Mouse (Mus musculus): Measurements from ENCODE around the gene 2310057J18Rik.
"Not testable (repeated sequence)": the region's sequence is repeated elsewhere in the genome, so short reads cannot be mapped to it uniquely, and the experiment has no call there.

The 2310057J18Rik gene

DNA sequence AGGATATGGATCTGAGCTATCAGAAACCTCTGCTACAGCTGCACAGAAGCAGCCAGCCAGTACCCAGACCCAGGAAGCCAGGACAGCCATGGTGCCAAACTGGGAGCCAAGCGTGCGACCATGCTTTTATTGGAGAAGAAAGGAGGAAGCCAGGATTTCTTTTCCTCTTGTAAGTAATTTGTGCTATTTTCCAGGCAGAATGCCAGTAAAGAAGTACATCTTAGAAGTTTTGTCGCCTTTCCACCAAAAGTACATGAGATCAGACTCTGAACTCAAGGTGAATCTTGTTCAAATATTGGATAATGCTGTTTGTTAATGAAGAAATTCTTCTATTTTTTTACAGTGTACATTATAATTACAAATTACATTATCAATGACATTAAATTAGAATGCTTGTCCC lies at the start of gene 2310057J18Rik:
TSS of gene 2310057J18Rik (minus strand) at position 101 of the 400 bp plus-strand sequence.
- DNase-seq (ENCODE audit: low read depth, low spot score), result no peak

DNA sequence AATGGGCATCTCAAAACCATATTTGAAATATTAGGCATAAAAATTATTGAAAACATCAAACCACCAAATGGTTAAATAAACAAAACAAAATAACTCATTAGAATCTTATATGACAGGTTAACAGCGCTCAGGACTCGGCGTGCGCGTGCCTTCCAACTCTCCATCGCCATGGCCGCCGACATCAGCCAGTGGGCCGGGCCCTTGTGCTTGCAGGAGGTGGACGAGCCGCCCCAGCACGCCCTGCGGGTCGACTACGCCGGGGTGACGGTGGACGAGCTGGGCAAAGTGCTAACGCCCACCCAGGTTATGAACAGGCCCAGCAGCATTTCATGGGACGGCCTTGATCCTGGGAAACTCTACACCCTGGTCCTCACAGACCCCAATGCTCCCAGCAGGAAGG lies 43.9 kb upstream of the 2310057J18Rik start:
- not testable (repeated sequence) for DNase-seq (ENCODE audit: low read depth, low spot score)

DNA sequence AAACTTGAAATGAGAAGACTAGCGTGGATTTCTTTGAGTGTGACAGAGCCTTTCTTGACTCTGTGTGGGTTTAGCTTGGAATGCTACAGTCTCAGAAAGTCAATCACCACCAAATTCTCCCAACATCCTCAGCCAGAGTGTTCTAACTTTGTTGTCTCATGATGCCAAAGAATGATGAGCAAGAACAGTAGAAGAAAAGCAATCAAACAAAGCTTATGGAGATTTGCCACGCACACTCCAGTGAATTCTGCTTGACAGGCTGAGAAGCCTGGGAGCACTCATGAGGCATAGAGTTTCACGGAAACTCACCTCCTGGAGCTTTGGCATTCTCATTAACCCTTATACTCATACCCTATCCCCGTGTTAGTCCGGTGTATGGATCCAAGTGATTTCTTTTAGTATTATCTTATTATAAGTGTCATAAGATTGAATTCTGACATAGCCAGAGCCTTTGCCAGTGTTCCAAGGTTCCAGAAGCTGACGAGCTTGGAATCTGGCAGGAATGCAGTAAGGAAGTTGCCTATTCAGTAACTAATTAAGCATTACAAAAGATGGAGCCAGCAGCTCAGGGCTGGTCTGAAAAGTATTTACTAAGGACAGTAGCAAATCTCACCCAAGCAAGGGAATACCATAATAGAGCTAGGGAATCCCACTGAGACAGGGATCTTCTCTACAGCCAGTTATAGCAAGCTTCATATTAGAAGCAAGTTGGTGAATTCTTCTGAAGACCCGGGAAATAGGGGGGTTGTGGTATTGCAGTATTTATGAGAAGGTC lies 33.6 kb upstream of the 2310057J18Rik start:
- no peak for DNase-seq (ENCODE audit: low read depth, low spot score)

DNA sequence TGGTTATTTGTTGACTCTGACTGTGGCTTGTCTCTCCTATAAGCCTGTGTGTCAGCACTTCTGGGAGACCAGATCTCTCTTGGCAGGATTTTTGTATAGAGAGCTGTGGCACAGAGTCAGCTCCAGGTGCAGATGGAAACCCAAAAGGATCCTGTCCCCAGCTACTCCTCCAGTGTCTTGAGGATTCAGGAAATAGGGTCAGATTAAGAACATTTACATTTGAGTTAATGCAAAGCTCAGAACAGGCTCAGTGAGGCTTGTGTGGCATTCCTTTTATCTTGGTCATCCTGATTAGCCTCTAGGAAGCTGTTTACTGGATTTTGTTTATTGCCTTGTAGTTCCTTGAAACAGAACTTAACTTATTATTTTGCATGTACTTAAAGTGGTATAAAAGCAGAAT lies 11.7 kb upstream of the 2310057J18Rik start:
- DNase-seq (ENCODE audit: low read depth, low spot score), result no peak

DNA sequence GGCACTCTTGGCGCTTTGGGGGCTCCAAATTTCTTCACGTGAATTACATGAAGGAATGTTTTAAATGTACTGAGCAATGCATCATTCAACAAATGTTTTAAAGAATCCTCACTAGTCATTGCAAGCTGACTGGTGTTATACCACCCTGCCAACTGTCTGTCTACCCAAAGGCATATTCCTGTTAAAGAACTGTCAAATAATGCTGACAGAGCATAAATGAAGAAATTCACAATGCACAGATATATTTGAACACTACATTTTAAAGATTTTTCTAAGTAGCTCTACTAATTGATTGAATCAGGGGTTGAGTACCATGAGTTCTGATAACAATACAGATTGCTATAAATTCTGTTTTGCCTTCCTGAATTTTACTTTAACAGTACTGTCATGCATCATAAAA lies 2.9 kb upstream of the 2310057J18Rik start:
- DNase-seq (ENCODE audit: low read depth, low spot score), result no peak

DNA sequence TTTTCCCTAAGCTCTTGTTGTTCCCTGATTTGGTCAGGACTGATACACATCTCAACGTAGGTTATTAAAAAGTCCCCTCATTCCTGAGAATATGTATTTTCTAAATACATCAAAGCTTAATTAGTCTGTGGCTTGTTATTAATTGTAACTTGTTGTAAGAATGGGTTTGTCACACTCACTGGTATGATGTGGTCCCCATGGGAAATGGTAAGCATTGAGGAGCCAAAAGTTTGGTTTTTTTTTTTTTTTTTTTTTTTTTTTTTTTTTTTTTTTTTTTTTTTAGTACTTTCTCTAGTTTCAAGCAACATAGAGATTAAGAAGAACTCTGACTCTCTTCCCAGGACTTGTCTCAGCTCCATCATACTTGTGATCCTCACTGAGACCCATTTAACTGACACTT lies 17.9 kb downstream of the 2310057J18Rik start:
- no peak for DNase-seq (ENCODE audit: low read depth, low spot score)

DNA sequence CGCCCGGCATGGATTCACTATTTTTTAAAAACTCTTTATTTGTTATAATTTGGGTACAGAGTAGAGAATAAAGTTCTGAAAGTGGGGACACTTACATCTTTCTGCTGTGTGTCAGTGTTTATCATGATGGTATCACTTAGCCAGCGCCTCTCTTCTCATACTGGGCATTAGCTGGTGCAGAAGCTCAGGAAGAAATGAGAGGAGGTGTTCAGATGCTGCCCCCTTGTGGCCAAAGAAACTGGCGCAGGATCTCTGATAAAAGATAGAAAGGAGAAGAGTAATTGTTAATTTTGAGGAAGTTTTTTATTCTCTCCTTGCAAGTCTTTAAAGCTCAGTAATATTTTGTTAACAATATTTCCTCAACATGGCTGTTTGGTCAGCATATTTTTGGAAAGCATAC lies 31.0 kb downstream of the 2310057J18Rik start:
- DNase-seq (ENCODE audit: low read depth, low spot score), result peak; percentile 34

DNA sequence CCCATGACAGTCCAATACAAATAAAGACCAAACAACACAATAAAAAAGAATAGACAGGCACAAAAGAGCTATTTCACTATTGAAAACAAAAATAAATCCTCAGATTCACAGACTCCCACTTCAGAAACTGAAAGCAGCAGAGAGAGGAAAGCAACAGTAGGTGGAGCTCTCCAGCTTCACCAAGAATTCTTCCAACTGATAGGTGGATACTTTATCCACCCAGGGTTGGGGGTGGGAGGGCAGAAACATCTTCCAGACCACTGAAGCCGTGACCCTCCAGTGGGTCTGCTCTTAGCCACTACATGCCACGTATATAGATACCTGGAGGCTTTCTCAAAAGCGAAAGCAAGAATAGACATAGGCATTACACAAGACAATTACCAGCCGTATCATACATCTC lies 31.6 kb downstream of the 2310057J18Rik start:
- no peak for DNase-seq (ENCODE audit: low read depth, low spot score)
